Comparison of ENCODE assay signal across 22 mouse cellular contexts in genomic region chr14:85942792-85943191, GRCm38 (mm10).
DNase-seq lines count a peak whose midpoint lies in the region; ATAC-seq and TF ChIP-seq lines count a peak whose summit lies in the region.
"Had no signal": no experiment of that assay in that cellular context is flagged by ENCODE, and none has a peak within 500 bp of the region (broad histone marks: within the 10 kb centered on the region; RNA-seq: fewer than 3 reads in every experiment).

No protein-coding gene starts in this region.

- H3K4me2 ChIP-seq in midbrain, embryonic 11.5 days = no peak overlapping the region
- H3K4me2 ChIP-seq in midbrain, embryonic 13.5 days (replicated peaks) = no peak overlapping the region

- no peak for TF ChIP-seq RAD21 in MEL (IDR thresholded peaks at IDR 0.05; ENCODE audit: low read depth, low read length)

- H3K9ac ChIP-seq in midbrain, embryonic 11.5 days (ENCODE audit: low read length) = no peak overlapping the region
- H3K9ac ChIP-seq in midbrain, embryonic 13.5 days (replicated peaks) = no peak overlapping the region
- H3K9ac ChIP-seq in MEL (ENCODE audit: control insufficient read depth, low read depth, low read length, poor library complexity, severe bottlenecking) = no peak overlapping the region

- peak; percentile 3 to 11 for DNase-seq in cerebellum, postnatal 14 days
- DNase-seq in cerebellum, postnatal 4 days (ENCODE audit: low spot score in 2 of 2) = no peak
- peak; percentile 85 for DNase-seq in midbrain, embryonic 11.5 days (ENCODE audit: low spot score, missing footprints)
- DNase-seq in MEL (ENCODE audit: low read depth, low spot score) = peak; percentile 26
- DNase-seq: adrenal gland, adult 2 months; adrenal gland, adult 8-10 months; adrenal gland, postnatal 10 days; adrenal gland, postnatal 14 days; adrenal gland, postnatal 25 days; adrenal gland, postnatal 36 days; B cell, adult 2 months; cerebellum, adult 11 months; cerebellum, adult 11-12 months; cerebellum, adult 18-20 months; cerebellum, adult 2 months had no signal

- 87% methylated on average over 4 of the region's 4 CpGs for WGBS in midbrain, embryonic 11.5 days
- 84% methylated on average over 4 of the region's 4 CpGs for WGBS in midbrain, embryonic 13.5 days

- no peak for ATAC-seq in midbrain, embryonic 11.5 days (ENCODE audit: low FRiP score)
- no peak for ATAC-seq in midbrain, embryonic 13.5 days
- no peak for ATAC-seq in megakaryocyte-erythroid progenitor cell, adult 5-6 weeks (replicated peaks; ENCODE audit: low FRiP score, low TSS enrichment, poor library complexity, severe bottlenecking)
- ATAC-seq: activated CD4-positive, CD25-positive, alpha-beta regulatory T cell, adult 4 months; CD4-positive, CD25-positive, alpha-beta regulatory T cell, adult 4 months; Patski had no signal

- H3K27ac ChIP-seq in midbrain, embryonic 11.5 days (ENCODE audit: low read depth, low read length) = no peak overlapping the region
- H3K27ac ChIP-seq in midbrain, embryonic 13.5 days = no peak overlapping the region
- no peak overlapping the region for H3K27ac ChIP-seq in MEL (ENCODE audit: control insufficient read depth, low read depth, low read length)

- H3K4me3 ChIP-seq in midbrain, embryonic 11.5 days (ENCODE audit: low read depth, low read length) = no peak overlapping the region
- H3K4me3 ChIP-seq in midbrain, embryonic 13.5 days (replicated peaks) = no peak overlapping the region
- no peak overlapping the region for H3K4me3 ChIP-seq in MEL (ENCODE audit: control insufficient read depth in 1 of 2, insufficient read depth in 1 of 2, low read depth in 2 of 2, low read length in 2 of 2)

- TF ChIP-seq CTCF in MEL (IDR thresholded peaks at IDR 0.05 in 2 of 3, conservative IDR thresholded peaks at IDR 0.05 in 1 of 3; ENCODE audit: control insufficient read depth in 1 of 3, insufficient read depth in 1 of 3, low read depth in 2 of 3, low read length in 3 of 3, poor library complexity in 1 of 3, severe bottlenecking in 1 of 3) = no peak

- no peaks in the 10 kb centered on the region for H3K36me3 ChIP-seq in midbrain, embryonic 11.5 days (ENCODE audit: control insufficient read depth, insufficient read depth, low read length)
- no peaks in the 10 kb centered on the region for H3K36me3 ChIP-seq in midbrain, embryonic 13.5 days
- H3K36me3 ChIP-seq in MEL (ENCODE audit: control insufficient read depth in 1 of 2, insufficient read depth in 2 of 2, low read length in 2 of 2) = peaks cover 0 to 5% of the 10 kb centered on the region in 2 experiments; a peak in 2 of 4 replicates
- H3K36me3 ChIP-seq: G1E had no signal

- TF ChIP-seq POLR2A in MEL (IDR thresholded peaks at IDR 0.05; ENCODE audit: control insufficient read depth in 1 of 2, insufficient read depth in 1 of 2, low read depth in 1 of 2, low read length in 2 of 2, poor library complexity in 1 of 2) = no peak

- H3K27me3 ChIP-seq in midbrain, embryonic 11.5 days (ENCODE audit: control insufficient read depth, insufficient read depth, low read length) = no peaks in the 10 kb centered on the region
- no peaks in the 10 kb centered on the region for H3K27me3 ChIP-seq in midbrain, embryonic 13.5 days
- no peaks in the 10 kb centered on the region for H3K27me3 ChIP-seq in MEL (ENCODE audit: control insufficient read depth in 1 of 2, insufficient read depth in 2 of 2, low read length in 2 of 2)
- H3K27me3 ChIP-seq: CH12.LX had no signal

- H3K79me2 ChIP-seq in MEL (ENCODE audit: control insufficient read depth, insufficient read depth, low read length, poor library complexity) = no peaks in the 10 kb centered on the region

- peak; percentile 24 to 65 for TF ChIP-seq EP300 in MEL (IDR thresholded peaks at IDR 0.05; ENCODE audit: low read depth in 1 of 2, low read length in 2 of 2)

- no peaks in the 10 kb centered on the region for H3K9me3 ChIP-seq in midbrain, embryonic 11.5 days (ENCODE audit: control insufficient read depth, low read length)
- no peaks in the 10 kb centered on the region for H3K9me3 ChIP-seq in midbrain, embryonic 13.5 days
- H3K9me3 ChIP-seq in MEL (replicated peaks; ENCODE audit: insufficient read depth, low read length) = no peaks in the 10 kb centered on the region

- H3K4me1 ChIP-seq in midbrain, embryonic 11.5 days (ENCODE audit: control insufficient read depth, insufficient read depth, low read length) = no peaks in the 10 kb centered on the region
- no peaks in the 10 kb centered on the region for H3K4me1 ChIP-seq in midbrain, embryonic 13.5 days (replicated peaks)
- H3K4me1 ChIP-seq in MEL (ENCODE audit: control insufficient read depth in 1 of 2, insufficient read depth in 2 of 2, low read length in 2 of 2) = peaks cover 0 to 4% of the 10 kb centered on the region in 2 experiments; a peak in 2 of 4 replicates

TF ChIP-seq in MEL, 35 proteins besides CTCF, POLR2A, EP300 and RAD21:
- no peak for TF ChIP-seq MAFK (IDR thresholded peaks at IDR 0.05; ENCODE audit: borderline replicate concordance, low read depth, low read length)
- TF ChIP-seq ETS1 (IDR thresholded peaks at IDR 0.05; ENCODE audit: low read depth, low read length) = 0 out of 2 replicates have a peak, but pooled peaks have one; percentile 5
- no peak for TF ChIP-seq POLR2AphosphoS2 (IDR thresholded peaks at IDR 0.05; ENCODE audit: low read length)
- TF ChIP-seq GABPA (IDR thresholded peaks at IDR 0.05; ENCODE audit: low read depth, low read length) = no peak
- TF ChIP-seq SIN3A (IDR thresholded peaks at IDR 0.05; ENCODE audit: low read length) = no peak
- 0 out of 2 replicates have a peak, but pooled peaks have one; percentile 21 for TF ChIP-seq RCOR1 (IDR thresholded peaks at IDR 0.05; ENCODE audit: low read depth, low read length)
- peak; percentile 68 for TF ChIP-seq TCF12 (IDR thresholded peaks at IDR 0.05; ENCODE audit: low read depth, low read length)
- TF ChIP-seq ZMIZ1 (IDR thresholded peaks at IDR 0.05; ENCODE audit: low read depth, low read length) = no peak
- peak; percentile 72 for TF ChIP-seq GATA1 (IDR thresholded peaks at IDR 0.05; ENCODE audit: low read depth, low read length)

Comparison
In these comparisons a context has a peak if more than half of its experiments do, and no peak if none do; other contexts are left out.
1. DNase-seq: peak in cerebellum, postnatal 14 days (2 of 2), midbrain, embryonic 11.5 days (single experiment) and MEL (single experiment); none in cerebellum, postnatal 4 days (0 of 2).